Mouse (Mus musculus) embryonic facial prominence, embryonic 13.5 days (tissue): ENCODE measurements around the gene Rere. TPM values are rescaled to one million over a fixed set of nuclear protein-coding genes. Genes with fewer than 3 reads are reported as not detected.

ENCODE experiments used
- polyA plus RNA-seq: library from polyadenylated mRNA; unstranded; fragments of >200 nt; fragmentation: Nextera tagmentation; extraction: Ambion mirVana; gene quantifications from 2 replicates; pipeline ENCODE4 v1.2.1, GENCODE M21; 2015

The Rere gene
- polyA plus RNA-seq, 1 experiment from 2014 or later: 23.3 TPM

Other genes with a start within 250 kb of the Rere start
- 1.3 and 1.5 TPM in 2 replicates for gene Gpr157, start 194.3 kb upstream of the Rere start, polyA plus RNA-seq
- 0.76 and 1.1 TPM in 2 replicates for gene Slc2a5, start 162.4 kb upstream of the Rere start, polyA plus RNA-seq
- not detected in 2 replicates for gene Slc2a7, start 132.7 kb upstream of the Rere start, polyA plus RNA-seq
- gene Car6, start 80.3 kb upstream of the Rere start, polyA plus RNA-seq: 0.23 TPM in 1 of 2 replicates, not detected in the other
- 1,290 and 1,439 TPM in 2 replicates for gene Eno1, start 44.9 kb upstream of the Rere start, polyA plus RNA-seq